Mouse (Mus musculus) cerebellum, adult 11 months (tissue): Measurements from ENCODE around the gene Kcnj4.

Experiments
- DNase-seq: peaks from one replicate; pipeline ENCODE4 v3.0.0; 2022

The Kcnj4 gene

DNA sequence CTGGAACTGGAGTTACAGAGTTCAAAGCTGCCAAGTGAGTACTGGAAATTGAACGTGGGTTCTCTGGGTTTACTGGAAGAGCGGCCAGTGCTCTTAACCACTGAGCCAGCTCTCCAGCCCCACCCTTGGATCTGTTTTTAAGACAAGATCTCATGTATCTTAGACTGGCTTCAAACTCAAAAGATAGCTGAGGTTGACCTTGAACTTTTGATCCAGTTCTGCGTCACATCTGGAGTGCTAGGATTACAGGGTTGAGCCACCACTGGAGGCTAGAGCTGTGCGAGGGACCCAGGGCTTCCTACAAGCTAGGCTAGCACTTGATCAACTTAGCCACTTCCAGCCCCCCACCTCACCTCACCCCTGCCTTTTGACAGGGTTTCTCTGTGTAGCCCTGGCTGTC, 51.2 kb downstream of the Kcnj4 start:
- DNase-seq = no peak

DNA sequence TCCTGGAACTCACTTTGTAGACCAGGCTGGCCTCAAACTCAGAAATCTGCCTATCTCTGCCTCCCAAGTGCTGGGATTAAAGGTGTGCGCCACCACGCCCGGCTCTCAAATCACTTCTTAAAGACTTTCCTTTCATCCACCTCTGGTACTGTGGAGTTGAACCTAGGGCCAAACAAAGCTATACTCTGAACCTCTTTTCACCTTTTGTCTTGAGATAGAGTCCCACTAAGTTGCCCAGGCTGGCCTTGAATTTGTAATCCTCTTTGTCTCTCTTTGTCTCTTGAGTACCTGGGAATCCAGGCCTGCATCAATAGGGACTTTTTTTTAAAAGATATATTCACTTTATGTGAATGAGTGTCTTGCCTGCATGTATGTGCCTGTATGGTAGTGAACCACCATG, 57.0 kb downstream of the Kcnj4 start:
- DNase-seq = no peak

- no peak for DNase-seq
These were observed 59.0 kb downstream of the Kcnj4 start for GRCm38 (mm10) chr15:79445786-79446654.

DNA sequence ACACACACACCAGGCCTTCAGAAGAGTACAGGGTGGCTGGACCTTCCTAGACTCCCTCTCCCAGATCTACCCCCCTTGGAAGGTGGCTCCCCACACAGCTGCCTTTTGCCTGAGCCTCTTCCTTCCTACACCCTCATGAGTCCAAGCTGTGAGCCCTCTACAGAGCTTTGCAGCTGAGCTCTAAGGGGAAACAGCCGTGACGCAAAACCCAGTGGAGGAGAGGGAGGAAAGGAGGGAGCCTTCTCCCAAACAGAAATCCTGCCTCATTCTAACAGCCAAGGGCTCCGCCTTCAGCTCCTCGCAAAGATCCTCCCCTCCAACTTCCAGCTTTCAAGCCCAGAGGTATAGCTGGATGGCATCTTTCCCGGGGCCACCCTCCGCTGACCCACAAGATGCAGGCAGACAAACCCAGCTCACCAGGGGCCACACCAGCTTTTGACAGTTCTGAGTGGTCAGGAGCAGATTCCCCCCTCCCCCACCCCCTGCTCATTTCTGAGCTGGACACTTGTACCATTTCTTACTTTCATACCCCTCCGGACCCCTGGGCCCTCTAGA, 61.1 kb downstream of the Kcnj4 start:
- DNase-seq = no peak

GRCm38 (mm10) chr15:79442961-79443518, 62.0 kb downstream of the Kcnj4 start:
- no peak for DNase-seq

DNA sequence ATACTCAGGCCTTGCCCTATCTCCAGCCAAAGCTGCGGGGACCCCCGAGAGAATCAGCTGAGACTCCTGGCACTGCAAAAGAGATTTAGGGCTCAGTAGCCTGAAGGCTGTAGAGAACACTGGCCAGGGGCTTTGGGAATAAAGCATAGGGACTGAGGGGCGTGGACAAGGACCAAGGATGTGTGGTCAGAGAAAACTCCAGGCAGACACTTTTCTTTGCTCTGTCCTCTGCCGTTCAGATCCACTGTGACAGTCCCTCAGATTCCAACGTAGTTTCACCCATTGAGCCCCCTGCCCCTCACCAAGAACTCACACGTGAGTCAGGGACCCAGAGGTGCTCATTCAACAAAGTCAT, 62.8 kb downstream of the Kcnj4 start:
- no peak for DNase-seq

DNA sequence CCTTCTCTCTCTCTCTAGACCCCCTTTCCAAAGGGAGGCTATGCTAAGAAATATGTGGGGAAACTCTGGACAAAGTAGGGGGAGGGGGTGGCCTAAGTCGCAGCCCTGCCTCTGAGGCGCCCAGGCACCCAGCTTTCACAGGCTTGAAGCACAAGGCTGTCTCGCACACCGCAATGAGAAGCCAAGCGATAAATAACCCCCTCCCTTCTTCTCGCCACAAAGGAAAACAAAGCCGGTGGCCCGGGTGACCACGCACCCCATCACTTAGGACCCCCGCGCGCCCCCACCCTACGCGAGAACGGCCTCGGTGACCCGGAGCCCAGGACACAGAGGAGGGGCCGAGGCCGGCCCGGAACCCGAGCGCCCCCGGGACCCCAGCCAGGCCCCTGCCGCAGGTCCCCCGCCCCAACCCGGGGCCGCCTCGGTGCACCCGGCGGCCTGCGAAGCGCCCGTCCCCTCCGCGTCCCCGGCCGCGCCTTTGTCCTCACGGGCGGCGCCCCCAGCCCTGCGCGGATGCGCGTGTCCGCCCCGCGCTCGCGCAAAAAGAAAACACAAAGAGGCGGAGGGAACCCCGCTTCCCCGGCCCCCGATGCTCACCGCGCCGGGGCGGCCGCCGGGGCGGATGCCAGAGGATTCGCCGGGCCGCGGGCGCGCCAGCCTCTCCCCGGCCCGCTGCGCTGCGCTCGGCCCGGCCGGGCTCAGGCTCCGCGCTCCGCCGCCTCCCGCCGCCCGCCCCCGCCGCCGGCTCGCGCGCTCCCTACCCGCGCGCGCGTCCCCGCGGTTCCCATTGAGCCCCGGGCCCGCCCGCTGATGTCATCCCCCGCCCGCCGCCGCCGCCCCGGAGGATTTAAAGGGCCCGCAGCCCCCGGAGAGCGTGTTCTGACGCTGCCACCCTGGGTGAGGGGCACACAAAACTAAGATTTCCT, 63.4 kb downstream of the Kcnj4 start:
- peak; percentile 78 for DNase-seq

- DNase-seq = no peak
These were observed 64.2 kb downstream of the Kcnj4 start for GRCm38 (mm10) chr15:79440651-79441330.

- peak; percentile 52 for DNase-seq
These were observed 64.8 kb downstream of the Kcnj4 start for GRCm38 (mm10) chr15:79440223-79440622.

GRCm38 (mm10) chr15:79439386-79439785, 65.7 kb downstream of the Kcnj4 start:
- DNase-seq = no peak

DNA sequence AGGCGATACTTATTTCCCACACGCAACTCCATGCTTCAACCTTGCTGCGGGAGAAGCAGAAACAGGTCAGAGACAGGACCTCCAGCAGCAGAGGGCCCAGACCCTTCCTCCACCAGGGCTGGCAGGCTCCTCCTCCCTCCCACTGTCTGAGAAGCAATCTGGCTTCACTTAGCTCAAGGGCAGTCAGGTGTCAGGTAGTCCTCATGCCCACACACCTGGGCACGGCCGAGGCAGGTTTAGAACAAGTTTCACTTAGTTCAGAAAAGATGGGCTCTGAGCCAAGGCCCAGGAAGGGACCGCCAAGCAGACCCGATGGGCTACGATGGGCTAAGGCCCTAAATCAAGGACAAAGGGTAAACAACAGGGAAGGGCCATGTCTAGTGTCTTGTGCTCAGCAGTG, 66.2 kb downstream of the Kcnj4 start:
- no peak for DNase-seq

DNA sequence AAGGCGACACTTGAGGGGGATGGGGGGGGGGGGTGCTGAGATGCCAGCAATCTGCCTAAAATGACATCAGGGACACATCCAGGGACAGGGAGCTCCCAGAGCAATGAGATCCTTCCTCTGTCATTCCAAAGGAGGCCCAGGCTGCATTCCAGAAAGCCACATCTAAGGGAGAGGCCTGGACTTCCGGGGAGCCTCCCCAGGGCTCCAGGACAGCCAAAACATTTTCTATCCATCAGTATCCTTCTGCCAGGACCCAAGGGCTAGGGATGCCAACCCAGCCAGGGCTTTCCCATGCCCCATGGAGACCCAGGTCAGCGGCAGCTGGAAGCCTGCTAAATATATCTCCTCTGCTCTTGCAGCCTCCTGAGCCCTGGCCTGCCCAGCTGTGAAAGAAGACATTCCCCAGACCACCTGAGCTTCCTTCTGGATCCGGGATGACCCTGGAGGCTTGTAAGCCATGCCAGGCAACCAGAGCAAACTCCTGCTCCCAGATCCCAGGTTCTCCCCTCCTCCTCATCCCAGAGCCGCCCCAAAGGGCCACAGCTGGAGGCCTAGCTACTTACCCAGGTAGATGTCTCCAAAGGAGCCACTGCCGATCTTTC, 66.7 kb downstream of the Kcnj4 start:
- DNase-seq = no peak

- DNase-seq = no peak
These were observed 67.4 kb downstream of the Kcnj4 start for GRCm38 (mm10) chr15:79437541-79438208.

DNA sequence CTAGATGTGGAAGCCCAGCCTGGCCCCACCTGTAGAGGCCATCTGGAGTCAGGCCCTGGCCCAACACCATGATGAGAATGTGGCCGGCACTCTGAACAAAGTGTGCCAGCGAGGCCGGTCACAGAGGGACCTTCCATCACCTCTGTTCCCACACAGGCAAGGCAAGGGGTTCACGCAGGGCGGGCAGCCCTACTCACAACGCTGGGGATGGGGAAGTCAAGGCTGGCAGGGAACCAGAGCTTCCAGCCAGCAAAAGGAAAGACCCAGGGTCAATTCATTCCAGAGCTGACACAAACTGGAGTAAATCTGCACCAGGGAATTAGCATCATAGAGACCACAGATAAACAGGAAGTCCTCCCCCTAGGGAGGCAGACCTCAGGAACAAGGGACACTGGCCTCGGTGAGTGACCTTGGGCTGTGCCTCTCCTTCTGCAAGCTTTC, 68.5 kb downstream of the Kcnj4 start:
- peak; percentile 54 for DNase-seq

DNA sequence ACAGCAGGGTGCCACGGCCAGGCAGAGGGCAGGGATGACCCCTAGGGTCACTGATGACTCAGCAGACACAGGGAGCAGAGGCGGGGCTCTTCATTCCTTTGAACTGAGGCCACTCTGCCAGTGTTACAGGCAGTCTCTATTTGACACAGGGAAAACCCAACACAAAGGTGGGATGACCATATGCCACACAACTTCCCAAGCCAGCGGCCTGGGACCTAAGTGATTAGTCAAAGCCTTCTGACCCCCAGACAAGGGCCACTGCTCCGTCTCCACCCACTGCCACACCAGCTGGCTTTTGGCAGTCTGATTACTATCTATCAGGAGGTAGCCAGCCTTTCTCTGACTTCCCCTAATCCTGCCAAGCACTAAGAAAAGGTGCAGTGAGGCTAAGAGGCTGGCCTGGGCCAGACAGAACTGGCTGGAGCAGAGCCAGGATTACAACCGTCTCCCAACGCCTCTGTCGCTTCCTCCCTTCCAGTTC, 69.8 kb downstream of the Kcnj4 start:
- DNase-seq = no peak
